Mouse (Mus musculus) CH12F3 (cell line): Measurements from ENCODE around the gene 9830107B12Rik.

Experiments
- in situ Hi-C: fragments of 300-500 bp; cut with MboI; formaldehyde crosslinking; loops from 2 replicates; pipeline ENCODE4 v1.14.3; 2020; ENCODE audit warnings: low sequenced_read_pairs

Gene 9830107B12Rik

GRCm38 (mm10) chr17:48095718-48096121 lies 50.3 kb downstream of the 9830107B12Rik start:
- in situ Hi-C loops, result no loop called here

GRCm38 (mm10) chr17:48094820-48095680 lies 51.0 kb downstream of the 9830107B12Rik start:
- in situ Hi-C loops, result no loop called here

- in situ Hi-C loops, result no loop called here
Measured at GRCm38 (mm10) chr17:48093286-48093817, 52.7 kb downstream of the 9830107B12Rik start.

- in situ Hi-C loops, result no loop called here
Measured at GRCm38 (mm10) chr17:48090305-48090704, 55.8 kb downstream of the 9830107B12Rik start.

- in situ Hi-C loops, result no loop called here
Measured at GRCm38 (mm10) chr17:48089446-48089845, 56.6 kb downstream of the 9830107B12Rik start.

GRCm38 (mm10) chr17:48089019-48089418 lies 57.0 kb downstream of the 9830107B12Rik start, which contains the start of gene 1700067P10Rik:
1700067P10Rik (plus strand) TSS chr17:48089319.
- in situ Hi-C loops, result no loop called here

GRCm38 (mm10) chr17:48080626-48081025 lies 65.4 kb downstream of the 9830107B12Rik start:
- in situ Hi-C loops, result no loop called here
